Mouse (Mus musculus): ENCODE measurements around the gene Ep400. TPM values are rescaled to one million over a fixed set of nuclear protein-coding genes. Genes with fewer than 3 reads are reported as not detected.

Ep400 gene
- polyA plus RNA-seq, 1 experiment from 2014 or later, result 59.0 TPM

Small RNA genes within 50 kb of the gene (microRNA-seq; reads per million reads assigned to microRNA genes)
- gene Mir7026 (ENCODE audit: insufficient number of aligned reads), result 4.2 reads per million

Other genes with a start within 250 kb of the Ep400 start
- 1.6 and 2.1 TPM in 2 replicates for gene Galnt9, start 226.4 kb downstream of the Ep400 start, polyA plus RNA-seq (2014; fragmentation: Nextera tagmentation; extraction: Ambion mirVana)
- gene Noc4l, start 117.3 kb downstream of the Ep400 start, polyA plus RNA-seq (2014; fragmentation: Nextera tagmentation; extraction: Ambion mirVana), result 68.9 and 78.2 TPM in 2 replicates
- 41.9 and 43.0 TPM in 2 replicates for gene Ddx51, start 117.3 kb downstream of the Ep400 start, polyA plus RNA-seq (2014; fragmentation: Nextera tagmentation; extraction: Ambion mirVana)
- gene Pus1, start 9.9 kb upstream of the Ep400 start, polyA plus RNA-seq (2014; fragmentation: Nextera tagmentation; extraction: Ambion mirVana), result 23.2 and 23.5 TPM in 2 replicates
- 39.4 and 42.8 TPM in 2 replicates for gene Ulk1, start 39.4 kb upstream of the Ep400 start, polyA plus RNA-seq (2014; fragmentation: Nextera tagmentation; extraction: Ambion mirVana)
- 18.6 TPM in 2 replicates for gene Hscb, start 69.1 kb upstream of the Ep400 start, polyA plus RNA-seq (2014; fragmentation: Nextera tagmentation; extraction: Ambion mirVana)
- 38.2 and 45.6 TPM in 2 replicates for gene Chek2, start 69.3 kb upstream of the Ep400 start, polyA plus RNA-seq (2014; fragmentation: Nextera tagmentation; extraction: Ambion mirVana)
- 17.0 and 19.9 TPM in 2 replicates for gene Ttc28, start 109.1 kb upstream of the Ep400 start, polyA plus RNA-seq (2014; fragmentation: Nextera tagmentation; extraction: Ambion mirVana)